8 mouse cellular contexts compared by ENCODE assay signal in the genomic region with DNA sequence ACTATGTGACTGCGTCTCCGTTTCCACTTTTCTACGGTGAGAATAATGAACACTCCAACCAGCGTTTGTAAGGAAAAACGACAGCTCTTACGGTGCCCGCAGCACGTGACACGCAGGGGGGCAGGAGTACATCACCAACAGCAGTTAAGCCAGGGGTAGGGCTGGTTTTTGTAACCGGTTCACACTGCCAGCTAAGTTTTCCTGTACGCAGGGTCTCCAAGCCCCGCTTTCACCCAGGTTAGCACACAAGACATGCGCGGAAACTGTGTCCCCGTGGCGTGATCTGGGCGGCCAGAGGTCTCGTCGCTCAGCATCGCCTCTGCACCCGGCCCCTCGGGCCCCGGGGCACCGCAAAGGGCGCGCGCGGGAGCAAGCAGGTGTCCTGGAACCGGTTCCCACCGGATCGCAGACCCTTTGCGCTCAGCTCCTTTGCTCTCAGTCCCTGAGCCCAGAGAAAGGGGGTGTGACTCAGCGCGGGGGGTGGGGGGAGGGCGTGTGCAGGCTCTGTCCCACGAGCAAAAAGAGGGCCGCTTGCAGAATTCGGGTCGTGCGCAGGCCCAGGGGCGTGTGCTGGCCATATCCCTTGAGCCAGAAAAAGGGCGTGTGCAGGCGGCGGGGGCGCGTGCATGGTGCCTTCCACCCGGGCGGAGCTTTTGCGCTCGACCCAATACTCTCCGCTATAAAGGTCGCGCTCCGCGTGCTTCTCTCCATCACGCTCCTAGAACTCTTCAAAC. TPM values are rescaled to one million over a fixed set of nuclear protein-coding genes. Genes with fewer than 3 reads are reported as not detected.
DNase-seq lines count a peak whose midpoint lies in the region; ATAC-seq and TF ChIP-seq lines count a peak whose summit lies in the region.

A gene (plus strand): TSS at position 590 of the 734 bp plus-strand sequence.

- H3K4me1 ChIP-seq in intestine, postnatal 0 days (replicated peaks; ENCODE audit: control insufficient read depth, insufficient read depth, low read length), result no peaks in the 10 kb centered on the region
- peaks cover 23% of the 10 kb centered on the region for H3K4me1 ChIP-seq in limb, embryonic 12.5 days (replicated peaks)
- peaks cover 21% of the 10 kb centered on the region for H3K4me1 ChIP-seq in midbrain, embryonic 13.5 days (replicated peaks)

- H3K36me3 ChIP-seq in intestine, postnatal 0 days (ENCODE audit: control insufficient read depth, insufficient read depth), result no peaks in the 10 kb centered on the region
- H3K36me3 ChIP-seq in limb, embryonic 12.5 days, result no peaks in the 10 kb centered on the region
- no peaks in the 10 kb centered on the region for H3K36me3 ChIP-seq in midbrain, embryonic 13.5 days
- no peaks in the 10 kb centered on the region for H3K36me3 ChIP-seq in splenic B cell, adult 2 months (ENCODE audit: control insufficient read depth, insufficient read depth, low read length, poor library complexity, severe bottlenecking)

- peak within 1 kb of the TSS; percentile 51 for H3K4me3 ChIP-seq in intestine, postnatal 0 days (ENCODE audit: low read depth, low read length)
- H3K4me3 ChIP-seq in limb, embryonic 12.5 days (replicated peaks), result peak within 1 kb of the TSS; percentile 45
- H3K4me3 ChIP-seq in midbrain, embryonic 13.5 days (replicated peaks), result peak within 1 kb of the TSS; percentile 45

- H3K9me3 ChIP-seq in intestine, postnatal 0 days (ENCODE audit: control insufficient read depth), result no peaks in the 10 kb centered on the region
- H3K9me3 ChIP-seq in limb, embryonic 12.5 days, result no peaks in the 10 kb centered on the region
- no peaks in the 10 kb centered on the region for H3K9me3 ChIP-seq in midbrain, embryonic 13.5 days

- H3K27me3 ChIP-seq in intestine, postnatal 0 days (replicated peaks; ENCODE audit: control insufficient read depth, insufficient read depth, low read length), result peaks cover 2% of the 10 kb centered on the region; the same call in 1 of the 2 replicates
- H3K27me3 ChIP-seq in limb, embryonic 12.5 days, result peaks cover 89% of the 10 kb centered on the region
- H3K27me3 ChIP-seq in midbrain, embryonic 13.5 days, result peaks cover 91% of the 10 kb centered on the region
- 0 out of 2 replicates have a peak, but pooled peaks cover 3% of the 10 kb centered on the region for H3K27me3 ChIP-seq in splenic B cell, adult 2 months (ENCODE audit: control insufficient read depth, insufficient read depth, low read length, poor library complexity, severe bottlenecking)

- peak; percentile 53 for DNase-seq in 3134 (ENCODE audit: extremely low read depth, insufficient read length, low spot score)
- DNase-seq in adrenal gland, adult 18-20 months (ENCODE audit: low spot score in 2 of 2), result peak; percentile 67 to 79
- peak; percentile 61 for DNase-seq in embryo, embryonic 9.5 days (ENCODE audit: extremely low spot score)
- peak; percentile 24 for DNase-seq in splenic B cell, adult 2 months (ENCODE audit: low read depth, low spot score)

- peak within 1 kb of the TSS; percentile 76 for H3K4me2 ChIP-seq in intestine, postnatal 0 days (replicated peaks; ENCODE audit: low read depth)
- H3K4me2 ChIP-seq in limb, embryonic 12.5 days, result peak within 1 kb of the TSS; percentile 93
- H3K4me2 ChIP-seq in midbrain, embryonic 13.5 days (replicated peaks), result peak within 1 kb of the TSS; percentile 83

- no peak for TF ChIP-seq CTCF in intestine, postnatal 0 days (IDR thresholded peaks at IDR 0.05; ENCODE audit: low read depth)

- ATAC-seq in granulocyte monocyte progenitor cell, adult 5-6 weeks (replicated peaks; ENCODE audit: poor library complexity, severe bottlenecking), result peak; percentile 77
- peak; percentile 90 for ATAC-seq in intestine, postnatal 0 days
- peak; percentile 30; the same call in 1 of the 2 replicates for ATAC-seq in limb, embryonic 12.5 days (ENCODE audit: insufficient number of reproducible peaks, insufficient read depth, low FRiP score, low TSS enrichment, low read depth)
- peak; percentile 72; the same call in 1 of the 2 replicates for ATAC-seq in midbrain, embryonic 13.5 days

- H3K27ac ChIP-seq in intestine, postnatal 0 days (ENCODE audit: low read depth, low read length), result peak within 1 kb of the TSS; percentile 78
- no peak within 1 kb of the TSS for H3K27ac ChIP-seq in limb, embryonic 12.5 days
- H3K27ac ChIP-seq in midbrain, embryonic 13.5 days, result no peak within 1 kb of the TSS

- H3K9ac ChIP-seq in intestine, postnatal 0 days (ENCODE audit: low read depth, low read length), result peak within 1 kb of the TSS; percentile 55
- H3K9ac ChIP-seq in limb, embryonic 12.5 days (replicated peaks), result peak within 1 kb of the TSS; percentile 38; the same call in 1 of the 2 replicates
- peak within 1 kb of the TSS; percentile 36 for H3K9ac ChIP-seq in midbrain, embryonic 13.5 days (replicated peaks)

- WGBS in intestine, postnatal 0 days, result under 1% methylated on average over 55 of the region's 56 CpGs
- WGBS in limb, embryonic 12.5 days, result under 1% methylated on average over 56 of the region's 56 CpGs
- WGBS in midbrain, embryonic 13.5 days, result under 1% methylated on average over 55 of the region's 56 CpGs

RNA-seq across cellular contexts. Expression of the gene that starts here (rescaled TPM):
- total RNA-seq in adrenal gland, adult 18-20 months (2021), result 100 to 1,000 TPM; 203 to 204 TPM
- total RNA-seq in granulocyte monocyte progenitor cell, adult 5-6 weeks (2014; fragmentation: Nextera tagmentation), result 0.82 and 4.7 TPM in 2 replicates
- total RNA-seq in granulocyte monocyte progenitor cell, adult 5-6 weeks (2017), result 3.9 and 8.7 TPM in 2 replicates
- 224 and 270 TPM in 2 replicates for polyA plus RNA-seq in intestine, postnatal 0 days (2015; fragmentation: Nextera tagmentation; extraction: Ambion mirVana)
- polyA plus RNA-seq in limb, embryonic 12.5 days (2016; fragmentation: Nextera tagmentation; extraction: Ambion mirVana), result 15.1 TPM in 2 replicates
- 6.1 and 9.4 TPM in 2 replicates for polyA plus RNA-seq in midbrain, embryonic 13.5 days (2015; fragmentation: Nextera tagmentation; extraction: Ambion mirVana)

Comparison
In these comparisons a context has a peak if more than half of its experiments do, and no peak if none do; other contexts are left out.
1. RNA of the gene that starts here (total RNA-seq): 203 to 204 TPM in adrenal gland, adult 18-20 months; 0.82 to 8.7 TPM in granulocyte monocyte progenitor cell, adult 5-6 weeks; every median in the first group is over 10 times any median in the second.
2. RNA of the gene that starts here (polyA plus RNA-seq): 224 to 270 TPM in intestine, postnatal 0 days; 15.1 TPM in limb, embryonic 12.5 days and 6.1 to 9.4 TPM in midbrain, embryonic 13.5 days; every median in the first group is over 10 times any median in the second.
3. ATAC-seq: peak in every context shown above with its lines; median percentile 90 in intestine, postnatal 0 days; 77 in granulocyte monocyte progenitor cell, adult 5-6 weeks; 72 in midbrain, embryonic 13.5 days; 30 in limb, embryonic 12.5 days.
4. Peak in every context shown above with its lines, with median percentiles within 50 percentile points of each other: DNase-seq, H3K4me2 ChIP-seq, H3K4me3 ChIP-seq and H3K9ac ChIP-seq.